Mouse (Mus musculus): ENCODE measurements at regions not wholly inside any gene's neighbourhood (a gene's known extent, or its start where the extent isn't known, plus 50 kb on each side); places are given as distances from the start of the nearest gene placed in this dataset.

DNA sequence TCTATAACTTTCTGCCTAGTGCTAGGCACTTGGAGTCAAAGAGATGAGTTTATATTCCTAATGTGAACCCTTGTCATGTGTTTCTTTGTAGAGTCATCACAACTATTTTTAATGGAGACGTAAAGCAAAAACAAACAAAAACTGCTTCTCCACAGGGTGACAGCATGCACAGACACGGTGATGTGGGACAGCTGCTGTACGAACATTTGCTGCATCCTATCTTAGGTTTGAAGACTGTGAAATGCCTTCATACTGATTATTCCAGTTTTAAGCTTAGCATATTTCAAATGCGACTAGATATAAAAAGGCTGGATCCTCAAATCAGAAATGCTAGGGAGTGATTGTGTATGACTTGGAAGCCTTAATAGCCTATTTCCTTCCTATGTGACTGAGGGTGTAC is 187.3 kb upstream of the Eci2 start:
- Histone ChIP-seq H3K4me3 (no peak overlapping the region), H3K27ac (ENCODE audit: poor library complexity, severe bottlenecking) (no peak overlapping the region), H3K4me1 (replicated peaks) (peaks cover 8% of the 10 kb centered on the region), H3K9ac (no peak overlapping the region), H3K27me3 (replicated peaks) (no peaks in the 10 kb centered on the region), H3K36me3 (no peaks in the 10 kb centered on the region), H3K4me2 (no peak overlapping the region), H3K9me3 (replicated peaks) (no peaks in the 10 kb centered on the region)
- no peak for ATAC-seq (ENCODE audit: insufficient number of reproducible peaks, low FRiP score)
- 81% methylated on average over 4 of the region's 4 CpGs for WGBS

DNA sequence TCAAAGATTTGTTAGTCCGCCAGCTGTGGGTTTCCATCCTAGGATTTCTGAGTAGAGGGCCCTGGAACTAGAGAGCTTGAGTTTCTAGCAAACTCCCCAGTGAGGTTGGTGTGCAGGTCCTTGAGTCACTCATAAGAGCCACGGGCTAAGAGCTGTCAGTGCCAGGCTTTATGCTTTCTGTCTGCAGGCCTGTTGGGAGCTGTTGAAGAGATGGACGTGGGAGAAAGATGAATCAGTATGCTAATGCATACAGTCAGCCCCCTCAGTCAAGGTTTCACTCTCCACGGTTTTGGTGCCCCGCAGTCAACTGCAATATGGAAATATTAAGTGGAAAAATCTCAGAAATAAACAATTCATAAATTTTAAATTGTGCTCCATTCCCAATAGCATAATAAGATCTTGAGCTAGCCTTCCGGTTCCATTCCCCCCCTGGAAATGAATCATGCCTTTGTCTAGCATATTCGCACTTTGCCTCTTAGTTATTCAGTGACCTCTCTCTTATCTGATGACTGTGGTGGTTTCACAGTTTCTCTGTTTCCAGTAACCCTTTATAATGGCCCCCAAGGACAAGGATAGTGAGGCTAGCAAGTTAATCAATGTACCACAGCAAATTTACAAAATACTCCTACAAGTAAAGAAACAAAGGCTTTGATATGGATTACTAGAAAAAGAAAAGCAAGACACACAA is 199.4 kb upstream of the Eci2 start:
- H3K9ac ChIP-seq, result no peak overlapping the region

DNA sequence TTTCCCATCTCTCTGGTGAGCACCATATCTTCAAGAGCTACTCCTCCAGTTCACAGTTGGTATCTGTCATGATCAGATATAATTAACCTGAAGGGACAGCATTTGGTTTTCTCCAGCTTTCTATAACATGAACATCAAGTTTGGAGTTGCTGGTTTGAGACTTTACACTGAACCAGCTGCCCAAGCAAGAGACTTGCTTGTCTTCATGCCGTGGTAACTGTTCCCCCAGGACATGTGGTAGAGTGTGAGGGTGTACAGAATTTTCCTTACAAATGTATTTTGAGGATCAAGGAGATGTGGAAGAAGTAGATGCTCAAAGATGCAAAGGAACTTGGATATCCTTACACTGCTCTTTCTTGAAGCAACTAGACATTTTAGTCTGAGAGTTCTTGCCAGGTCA is 200.0 kb upstream of the Eci2 start:
- no peaks in the 10 kb centered on the region for H3K4me1 ChIP-seq (replicated peaks)
- no peak for ATAC-seq (ENCODE audit: insufficient number of reproducible peaks, low FRiP score)
- H3K9me3 ChIP-seq (replicated peaks), result no peaks in the 10 kb centered on the region
- no peak overlapping the region for H3K27ac ChIP-seq (ENCODE audit: poor library complexity, severe bottlenecking)
- WGBS, result 78% methylated on average over 1 of the region's 1 CpGs
- no peak overlapping the region for H3K4me3 ChIP-seq
- no peaks in the 10 kb centered on the region for H3K36me3 ChIP-seq
- no peak overlapping the region for H3K4me2 ChIP-seq
- H3K9ac ChIP-seq, result no peak overlapping the region
- H3K27me3 ChIP-seq (replicated peaks), result no peaks in the 10 kb centered on the region

More for the DNA sequence above, 199.4 kb upstream of the Eci2 start:
- H3K27me3 ChIP-seq (replicated peaks), result no peaks in the 10 kb centered on the region
- H3K36me3 ChIP-seq, result no peaks in the 10 kb centered on the region
- 68% methylated on average over 7 of the region's 7 CpGs for whole genome bisulfite sequencing
- no peak overlapping the region for H3K4me2 ChIP-seq
- 0 out of 2 replicates have a peak, but pooled peaks cover 2% of the 10 kb centered on the region for H3K9me3 ChIP-seq (replicated peaks)
- H3K4me1 ChIP-seq (replicated peaks), result no peaks in the 10 kb centered on the region
- H3K27ac ChIP-seq (ENCODE audit: poor library complexity, severe bottlenecking), result no peak overlapping the region
- H3K4me3 ChIP-seq, result no peak overlapping the region
- ATAC-seq (ENCODE audit: insufficient number of reproducible peaks, low FRiP score), result no peak

DNA sequence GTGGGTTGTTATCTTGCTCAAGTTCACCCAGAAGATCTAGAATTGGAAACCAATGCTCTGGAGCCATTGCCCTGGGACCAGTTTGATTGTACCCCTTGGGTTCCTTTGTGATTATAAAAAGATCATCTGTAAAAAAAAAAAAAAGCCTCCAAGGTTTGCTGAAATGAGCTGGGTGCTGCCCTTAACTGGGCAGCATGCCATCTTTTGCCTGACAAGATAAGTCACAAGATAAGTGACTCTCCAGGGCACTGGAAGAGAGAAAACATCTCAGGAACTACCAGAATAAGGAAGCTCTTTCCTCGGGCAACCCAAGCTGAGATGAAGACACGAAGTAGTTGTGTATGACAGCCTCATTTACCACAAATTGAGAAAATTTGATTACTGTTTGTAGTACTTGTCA is 202.7 kb upstream of the Eci2 start:
- Histone ChIP-seq H3K36me3 (no peaks in the 10 kb centered on the region), H3K9me3 (replicated peaks) (no peaks in the 10 kb centered on the region), H3K4me1 (replicated peaks) (no peaks in the 10 kb centered on the region), H3K9ac (no peak overlapping the region), H3K4me3 (no peak overlapping the region), H3K4me2 (no peak overlapping the region), H3K27ac (ENCODE audit: poor library complexity, severe bottlenecking) (no peak overlapping the region), H3K27me3 (replicated peaks) (no peaks in the 10 kb centered on the region)
- ATAC-seq (ENCODE audit: insufficient number of reproducible peaks, low FRiP score), result no peak
- 59% methylated on average over 2 of the region's 2 CpGs for WGBS

DNA sequence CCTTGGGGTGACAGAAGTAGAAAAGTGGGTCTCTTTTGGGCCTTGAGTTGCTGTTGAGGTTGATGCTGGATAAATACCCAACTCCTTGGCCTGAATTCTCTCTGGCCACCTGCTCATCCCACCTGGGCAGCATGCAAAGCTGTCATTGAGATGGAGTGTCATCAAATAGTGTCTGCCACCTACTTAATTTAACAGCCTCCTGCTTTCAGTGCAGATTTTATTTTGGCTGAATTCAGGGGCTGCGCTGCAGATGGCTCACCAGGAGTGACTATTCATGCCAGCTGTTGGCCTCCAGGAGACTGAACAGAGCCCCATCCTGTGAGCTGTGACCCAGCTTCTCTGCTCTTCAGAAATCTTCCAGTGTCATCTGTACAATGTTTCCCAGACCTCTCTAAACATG is 206.7 kb upstream of the Eci2 start:
- Histone ChIP-seq H3K36me3 (no peaks in the 10 kb centered on the region), H3K4me3 (no peak overlapping the region), H3K4me1 (replicated peaks) (no peaks in the 10 kb centered on the region), H3K4me2 (no peak overlapping the region), H3K27ac (ENCODE audit: poor library complexity, severe bottlenecking) (no peak overlapping the region), H3K9me3 (replicated peaks) (no peaks in the 10 kb centered on the region), H3K27me3 (replicated peaks) (no peaks in the 10 kb centered on the region), H3K9ac (no peak overlapping the region)
- 82% methylated on average over 1 of the region's 1 CpGs for WGBS
- no peak for ATAC-seq (ENCODE audit: insufficient number of reproducible peaks, low FRiP score)

DNA sequence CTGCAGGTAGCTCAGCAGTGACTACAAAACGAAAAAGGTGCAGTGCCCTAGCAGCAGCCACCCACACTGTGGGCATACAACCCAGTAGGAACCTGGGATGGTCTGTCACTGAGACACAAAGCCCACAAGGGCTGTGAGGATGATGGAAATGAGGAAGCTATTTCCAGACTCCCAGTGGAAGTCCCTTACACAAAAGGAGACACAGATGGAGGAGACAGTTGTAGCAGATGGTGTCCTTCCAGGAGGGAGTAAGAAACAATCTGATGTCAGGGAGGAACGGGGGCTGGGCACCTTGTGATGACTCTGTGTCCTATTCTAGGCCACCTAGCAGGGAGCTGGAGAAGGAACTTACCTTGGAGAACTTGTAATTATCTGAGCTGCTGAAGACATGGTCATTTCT is 214.5 kb upstream of the Eci2 start:
- no peaks in the 10 kb centered on the region for H3K27me3 ChIP-seq (replicated peaks)
- no peaks in the 10 kb centered on the region for H3K4me1 ChIP-seq (replicated peaks)
- H3K36me3 ChIP-seq, result no peaks in the 10 kb centered on the region
- no peak overlapping the region for H3K4me2 ChIP-seq
- WGBS, result 63% methylated on average over 2 of the region's 2 CpGs
- H3K27ac ChIP-seq (ENCODE audit: poor library complexity, severe bottlenecking), result no peak overlapping the region
- H3K9ac ChIP-seq, result no peak overlapping the region
- H3K4me3 ChIP-seq, result no peak overlapping the region
- ATAC-seq (ENCODE audit: insufficient number of reproducible peaks, low FRiP score), result no peak
- 0 out of 2 replicates have a peak, but pooled peaks cover 4% of the 10 kb centered on the region for H3K9me3 ChIP-seq (replicated peaks)

DNA sequence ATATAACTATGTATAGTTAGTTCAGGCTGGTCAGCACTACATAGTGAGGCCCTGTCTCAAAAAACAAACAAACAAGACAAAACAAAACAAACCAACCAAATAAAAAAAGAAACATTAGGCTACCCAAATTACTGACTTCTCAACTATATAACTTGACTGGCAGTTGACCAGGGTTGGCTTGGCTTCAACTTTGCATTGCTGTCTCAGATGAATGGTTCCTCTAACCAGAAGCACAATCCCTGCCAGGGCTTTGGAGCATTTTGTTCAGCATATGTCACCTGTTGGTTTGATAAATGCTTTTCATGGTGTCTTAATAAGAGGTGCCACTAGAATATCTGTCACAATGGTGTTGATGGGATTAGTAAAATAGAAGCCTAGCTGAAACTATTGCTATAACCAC is 217.1 kb upstream of the Eci2 start:
- no peaks in the 10 kb centered on the region for H3K36me3 ChIP-seq
- H3K9ac ChIP-seq, result no peak overlapping the region
- no peak overlapping the region for H3K4me2 ChIP-seq
- H3K27me3 ChIP-seq (replicated peaks), result no peaks in the 10 kb centered on the region
- no peak overlapping the region for H3K4me3 ChIP-seq
- no peaks in the 10 kb centered on the region for H3K4me1 ChIP-seq (replicated peaks)
- no peak for ATAC-seq (ENCODE audit: insufficient number of reproducible peaks, low FRiP score)
- H3K27ac ChIP-seq (ENCODE audit: poor library complexity, severe bottlenecking), result no peak overlapping the region
- 0 out of 2 replicates have a peak, but pooled peaks cover 4% of the 10 kb centered on the region for H3K9me3 ChIP-seq (replicated peaks)

DNA sequence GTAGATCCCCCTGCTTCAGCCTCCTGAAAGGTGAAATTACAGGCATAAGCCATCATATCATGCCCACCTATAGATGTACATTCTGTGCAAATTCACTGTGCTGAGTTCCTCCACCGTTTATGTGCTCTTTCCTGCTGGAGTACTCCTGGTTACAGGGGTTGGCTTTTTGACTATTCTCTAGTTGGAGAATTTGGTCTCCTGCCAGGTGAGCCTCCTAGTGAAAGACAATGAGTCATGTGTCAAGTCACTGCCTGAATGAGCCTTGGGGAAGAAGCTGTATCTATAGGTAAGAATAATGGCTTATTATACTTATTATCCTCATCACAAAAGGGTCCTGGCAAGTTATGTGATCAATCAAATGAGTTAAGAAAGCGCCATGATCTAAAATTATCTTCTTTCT is 230.5 kb upstream of the Eci2 start:
- Histone ChIP-seq H3K9me3 (replicated peaks) (no peaks in the 10 kb centered on the region), H3K9ac (no peak overlapping the region), H3K4me3 (no peak overlapping the region), H3K36me3 (no peaks in the 10 kb centered on the region), H3K27me3 (replicated peaks) (no peaks in the 10 kb centered on the region), H3K4me2 (no peak overlapping the region), H3K4me1 (replicated peaks) (no peaks in the 10 kb centered on the region), H3K27ac (ENCODE audit: poor library complexity, severe bottlenecking) (no peak overlapping the region)
- 75% methylated on average over 2 of the region's 2 CpGs for WGBS
- no peak for ATAC-seq (ENCODE audit: insufficient number of reproducible peaks, low FRiP score)

DNA sequence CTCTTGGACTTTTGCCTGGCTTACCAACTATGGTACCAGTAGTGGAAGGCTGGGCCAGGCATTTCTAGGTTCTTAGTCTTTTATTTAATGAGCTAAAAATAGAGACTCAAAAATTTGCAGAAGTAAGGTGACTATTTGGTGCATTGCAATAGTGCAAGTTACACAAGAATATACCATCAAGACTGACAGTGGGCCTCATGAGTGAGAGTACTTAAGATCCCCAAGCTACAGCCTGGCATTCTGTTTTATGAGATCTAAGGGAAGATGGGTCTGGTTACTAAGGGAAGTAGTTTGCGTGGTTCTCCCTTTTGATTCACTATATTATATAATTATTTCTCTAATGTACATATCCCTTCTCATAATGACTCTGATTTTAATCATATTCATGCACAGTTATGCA is 231.8 kb upstream of the Eci2 start:
- no peaks in the 10 kb centered on the region for H3K4me1 ChIP-seq (replicated peaks)
- no peak for ATAC-seq (ENCODE audit: insufficient number of reproducible peaks, low FRiP score)
- no peak overlapping the region for H3K4me2 ChIP-seq
- no peaks in the 10 kb centered on the region for H3K36me3 ChIP-seq
- WGBS, result 83% methylated on average over 1 of the region's 1 CpGs
- H3K4me3 ChIP-seq, result no peak overlapping the region
- H3K27me3 ChIP-seq (replicated peaks), result no peaks in the 10 kb centered on the region
- no peaks in the 10 kb centered on the region for H3K9me3 ChIP-seq (replicated peaks)
- H3K9ac ChIP-seq, result no peak overlapping the region
- no peak overlapping the region for H3K27ac ChIP-seq (ENCODE audit: poor library complexity, severe bottlenecking)

DNA sequence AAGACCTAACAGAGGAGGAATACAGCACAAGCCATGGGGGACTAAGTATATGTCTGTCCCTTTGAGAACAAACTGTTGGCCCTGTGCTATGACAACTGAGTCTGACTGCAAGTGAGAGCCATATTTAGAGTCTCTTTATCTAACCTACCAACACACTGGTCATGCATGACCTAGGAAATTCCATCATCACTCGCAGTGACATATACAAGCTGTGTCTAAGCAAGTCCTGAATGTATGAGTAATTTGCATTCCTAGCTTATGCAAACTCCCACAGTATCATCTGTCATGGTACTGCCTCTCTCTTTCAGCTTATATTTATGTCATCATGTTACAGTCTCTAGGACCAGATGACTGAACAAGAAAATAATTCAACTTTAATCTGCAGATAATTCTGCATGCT is 257.1 kb upstream of the Eci2 start:
- no peak overlapping the region for H3K9ac ChIP-seq
- ATAC-seq (ENCODE audit: insufficient number of reproducible peaks, low FRiP score), result peak; percentile 48; the same call in 1 of the 2 replicates
- H3K4me3 ChIP-seq, result no peak overlapping the region
- H3K9me3 ChIP-seq (replicated peaks), result no peaks in the 10 kb centered on the region
- peaks cover 8% of the 10 kb centered on the region; the same call in 1 of the 2 replicates for H3K4me1 ChIP-seq (replicated peaks)
- H3K36me3 ChIP-seq, result no peaks in the 10 kb centered on the region
- 26% methylated on average over 1 of the region's 1 CpGs for WGBS
- H3K27me3 ChIP-seq (replicated peaks), result no peaks in the 10 kb centered on the region
- H3K27ac ChIP-seq (ENCODE audit: poor library complexity, severe bottlenecking), result no peak overlapping the region
- H3K4me2 ChIP-seq, result no peak overlapping the region

DNA sequence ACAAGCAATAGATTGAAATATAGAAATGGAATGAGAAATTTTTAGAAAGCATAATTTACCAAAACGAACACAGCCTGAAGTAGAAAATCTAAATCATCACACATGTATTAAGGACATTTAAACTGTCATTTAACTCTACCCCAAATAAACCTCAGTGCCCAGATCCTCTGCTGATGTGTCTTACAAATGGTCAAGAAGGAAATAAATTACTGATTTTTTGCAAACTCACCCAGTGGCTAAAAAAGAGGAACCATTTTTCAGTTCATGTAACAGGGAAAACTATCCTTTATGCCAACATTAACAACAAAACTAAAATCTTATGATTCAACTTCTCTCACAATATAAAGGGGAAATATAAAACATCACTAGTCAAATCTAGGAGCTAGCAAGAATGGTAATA is 275.2 kb upstream of the Eci2 start:
- Histone ChIP-seq H3K4me1 (replicated peaks) (no peaks in the 10 kb centered on the region), H3K4me2 (no peak overlapping the region), H3K9ac (no peak overlapping the region), H3K4me3 (no peak overlapping the region), H3K27me3 (replicated peaks) (no peaks in the 10 kb centered on the region), H3K36me3 (no peaks in the 10 kb centered on the region), H3K9me3 (replicated peaks) (no peaks in the 10 kb centered on the region), H3K27ac (ENCODE audit: poor library complexity, severe bottlenecking) (no peak overlapping the region)
- ATAC-seq (ENCODE audit: insufficient number of reproducible peaks, low FRiP score), result no peak
- 73% methylated on average over 1 of the region's 1 CpGs for WGBS

DNA sequence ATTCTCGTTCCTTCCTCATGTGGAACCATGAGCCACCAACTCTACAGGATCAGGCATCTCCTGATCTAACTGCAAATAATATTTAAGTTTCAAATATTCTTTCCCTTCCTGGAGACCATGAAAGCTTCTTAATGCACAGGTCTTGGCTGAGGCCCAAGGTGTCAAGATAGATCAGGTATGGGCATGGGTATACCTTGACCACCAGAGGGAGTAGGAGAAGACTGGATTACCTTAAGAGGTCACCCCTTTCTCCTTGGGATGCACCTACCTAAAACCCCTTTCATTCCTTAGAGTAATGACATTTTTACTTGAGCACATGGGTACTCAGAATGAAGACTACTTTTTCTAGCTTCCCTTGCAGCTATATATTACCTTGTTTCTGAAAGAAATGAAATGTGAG is 289.9 kb upstream of the Eci2 start:
- H3K4me3 ChIP-seq, result no peak overlapping the region
- WGBS, result 80% methylated on average over 1 of the region's 1 CpGs
- H3K27me3 ChIP-seq (replicated peaks), result no peaks in the 10 kb centered on the region
- H3K9ac ChIP-seq, result no peak overlapping the region
- no peak for ATAC-seq (ENCODE audit: insufficient number of reproducible peaks, low FRiP score)
- H3K4me2 ChIP-seq, result no peak overlapping the region
- no peak overlapping the region for H3K27ac ChIP-seq (ENCODE audit: poor library complexity, severe bottlenecking)
- no peaks in the 10 kb centered on the region for H3K9me3 ChIP-seq (replicated peaks)
- no peaks in the 10 kb centered on the region for H3K36me3 ChIP-seq
- H3K4me1 ChIP-seq (replicated peaks), result no peaks in the 10 kb centered on the region

Data from heart, embryonic 12.5 days (tissue).